Mouse (Mus musculus): ENCODE results near the gene Nck2. TPM values are rescaled to one million over a fixed set of nuclear protein-coding genes. Genes with fewer than 3 reads are reported as not detected.

Nck2 gene
- polyA plus RNA-seq, 1 experiment = 2.4 TPM

GRCm38 (mm10) chr1:43463941-43464682 lies 19.7 kb downstream of the Nck2 start:
- Histone ChIP-seq H3K9me3 (ENCODE audit: control insufficient read depth, low read length) (no peaks in the 10 kb centered on the region), H3K27me3 (ENCODE audit: control insufficient read depth) (no peaks in the 10 kb centered on the region), H3K4me3 (replicated peaks) (no peak overlapping the region), H3K36me3 (ENCODE audit: control insufficient read depth) (peaks cover 13% of the 10 kb centered on the region), H3K4me1 (ENCODE audit: control insufficient read depth) (peaks cover 43% of the 10 kb centered on the region)
- no peak for TF ChIP-seq GATA1 (IDR thresholded peaks at IDR 0.05; ENCODE audit: low read length)
- TF ChIP-seq TAL1 (IDR thresholded peaks at IDR 0.05; ENCODE audit: low read length) = no peak

- no peak for TF ChIP-seq TAL1 (IDR thresholded peaks at IDR 0.05; ENCODE audit: low read length)
- no peak for TF ChIP-seq GATA1 (IDR thresholded peaks at IDR 0.05; ENCODE audit: low read length)
- Histone ChIP-seq H3K4me3 (replicated peaks) (no peak overlapping the region), H3K4me1 (ENCODE audit: control insufficient read depth) (peaks cover 46% of the 10 kb centered on the region), H3K27me3 (ENCODE audit: control insufficient read depth) (no peaks in the 10 kb centered on the region), H3K9me3 (ENCODE audit: control insufficient read depth, low read length) (no peaks in the 10 kb centered on the region), H3K36me3 (ENCODE audit: control insufficient read depth) (peaks cover 13% of the 10 kb centered on the region)
Measured at GRCm38 (mm10) chr1:43464976-43465375, 20.6 kb downstream of the Nck2 start.

GRCm38 (mm10) chr1:43465957-43466624 lies 21.7 kb downstream of the Nck2 start:
- Histone ChIP-seq H3K4me1 (ENCODE audit: control insufficient read depth) (peaks cover 53% of the 10 kb centered on the region), H3K27me3 (ENCODE audit: control insufficient read depth) (no peaks in the 10 kb centered on the region), H3K9me3 (ENCODE audit: control insufficient read depth, low read length) (no peaks in the 10 kb centered on the region), H3K4me3 (replicated peaks) (no peak overlapping the region), H3K36me3 (ENCODE audit: control insufficient read depth) (peaks cover 7% of the 10 kb centered on the region)
- TF ChIP-seq TAL1 (IDR thresholded peaks at IDR 0.05; ENCODE audit: low read length) (no peak), GATA1 (IDR thresholded peaks at IDR 0.05; ENCODE audit: low read length) (no peak)

- peaks cover 64% of the 10 kb centered on the region for H3K4me1 ChIP-seq (ENCODE audit: control insufficient read depth)
- H3K9me3 ChIP-seq (ENCODE audit: control insufficient read depth, low read length) = no peaks in the 10 kb centered on the region
- TF ChIP-seq TAL1 (IDR thresholded peaks at IDR 0.05; ENCODE audit: low read length) (no peak), GATA1 (IDR thresholded peaks at IDR 0.05; ENCODE audit: low read length) (no peak)
- H3K36me3 ChIP-seq (ENCODE audit: control insufficient read depth) = peaks cover 2% of the 10 kb centered on the region; the same call in 1 of the 2 replicates
- H3K27me3 ChIP-seq (ENCODE audit: control insufficient read depth) = no peaks in the 10 kb centered on the region
- no peak overlapping the region for H3K4me3 ChIP-seq (replicated peaks)
Measured at GRCm38 (mm10) chr1:43467656-43468055, 23.3 kb downstream of the Nck2 start.

- no peaks in the 10 kb centered on the region for H3K27me3 ChIP-seq (ENCODE audit: control insufficient read depth)
- TF ChIP-seq GATA1 (IDR thresholded peaks at IDR 0.05; ENCODE audit: low read length) (no peak), TAL1 (IDR thresholded peaks at IDR 0.05; ENCODE audit: low read length) (no peak)
- H3K36me3 ChIP-seq (ENCODE audit: control insufficient read depth) = peaks cover 2% of the 10 kb centered on the region; the same call in 1 of the 2 replicates
- H3K4me3 ChIP-seq (replicated peaks) = no peak overlapping the region
- H3K4me1 ChIP-seq (ENCODE audit: control insufficient read depth) = peaks cover 64% of the 10 kb centered on the region
- no peaks in the 10 kb centered on the region for H3K9me3 ChIP-seq (ENCODE audit: control insufficient read depth, low read length)
Measured at GRCm38 (mm10) chr1:43468207-43468606, 23.8 kb downstream of the Nck2 start.

GRCm38 (mm10) chr1:43468978-43469377 lies 24.6 kb downstream of the Nck2 start:
- Histone ChIP-seq H3K4me3 (replicated peaks) (no peak overlapping the region), H3K27me3 (ENCODE audit: control insufficient read depth) (no peaks in the 10 kb centered on the region), H3K4me1 (ENCODE audit: control insufficient read depth) (peaks cover 67% of the 10 kb centered on the region), H3K9me3 (ENCODE audit: control insufficient read depth, low read length) (no peaks in the 10 kb centered on the region), H3K36me3 (ENCODE audit: control insufficient read depth) (peaks cover 2% of the 10 kb centered on the region; the same call in 1 of the 2 replicates)
- TF ChIP-seq GATA1 (IDR thresholded peaks at IDR 0.05; ENCODE audit: low read length) (no peak), TAL1 (IDR thresholded peaks at IDR 0.05; ENCODE audit: low read length) (no peak)

GRCm38 (mm10) chr1:43470421-43471179 lies 26.2 kb downstream of the Nck2 start:
- Histone ChIP-seq H3K9me3 (ENCODE audit: control insufficient read depth, low read length) (no peaks in the 10 kb centered on the region), H3K4me3 (replicated peaks) (no peak overlapping the region), H3K27me3 (ENCODE audit: control insufficient read depth) (no peaks in the 10 kb centered on the region), H3K36me3 (ENCODE audit: control insufficient read depth) (peaks cover 5% of the 10 kb centered on the region; the same call in 1 of the 2 replicates), H3K4me1 (ENCODE audit: control insufficient read depth) (peaks cover 75% of the 10 kb centered on the region)
- TF ChIP-seq GATA1 (IDR thresholded peaks at IDR 0.05; ENCODE audit: low read length) (peak; percentile 60), TAL1 (IDR thresholded peaks at IDR 0.05; ENCODE audit: low read length) (no peak)

- Histone ChIP-seq H3K27me3 (ENCODE audit: control insufficient read depth) (no peaks in the 10 kb centered on the region), H3K9me3 (ENCODE audit: control insufficient read depth, low read length) (no peaks in the 10 kb centered on the region), H3K4me1 (ENCODE audit: control insufficient read depth) (peaks cover 74% of the 10 kb centered on the region), H3K36me3 (ENCODE audit: control insufficient read depth) (peaks cover 5% of the 10 kb centered on the region; the same call in 1 of the 2 replicates), H3K4me3 (replicated peaks) (no peak overlapping the region)
- TF ChIP-seq TAL1 (IDR thresholded peaks at IDR 0.05; ENCODE audit: low read length) (no peak), GATA1 (IDR thresholded peaks at IDR 0.05; ENCODE audit: low read length) (no peak)
Measured at GRCm38 (mm10) chr1:43471180-43472045, 27.0 kb downstream of the Nck2 start.
